In genomic region chr5:114550431-114550830, GRCm38 (mm10) we compare ENCODE assay signal across 9 mouse cellular contexts. TPM values are rescaled to one million over a fixed set of nuclear protein-coding genes. Genes with fewer than 3 reads are reported as not detected.
DNase-seq lines count a peak whose midpoint lies in the region; ATAC-seq lines count a peak whose summit lies in the region.
"Had no signal": no experiment of that assay in that cellular context is flagged by ENCODE, and none has a peak within 500 bp of the region (broad histone marks: within the 10 kb centered on the region; RNA-seq: fewer than 3 reads in every experiment).

No protein-coding gene starts in this region.

- no peaks in the 10 kb centered on the region for H3K36me3 ChIP-seq in forebrain, embryonic 13.5 days (ENCODE audit: poor library complexity, severe bottlenecking)
- H3K36me3 ChIP-seq in forebrain, embryonic 14.5 days (ENCODE audit: control insufficient read depth, insufficient read depth, low read length): no peaks in the 10 kb centered on the region
- no peaks in the 10 kb centered on the region for H3K36me3 ChIP-seq in limb, embryonic 11.5 days (ENCODE audit: control insufficient read depth, insufficient read depth, low read length)
- H3K36me3 ChIP-seq in stomach, embryonic 15.5 days: no peaks in the 10 kb centered on the region

- H3K4me3 ChIP-seq in forebrain, embryonic 13.5 days: no peak overlapping the region
- no peak overlapping the region for H3K4me3 ChIP-seq in forebrain, embryonic 14.5 days (ENCODE audit: low read depth, low read length)
- no peak overlapping the region for H3K4me3 ChIP-seq in limb, embryonic 11.5 days (ENCODE audit: low read depth, low read length)
- H3K4me3 ChIP-seq in stomach, embryonic 15.5 days (replicated peaks): no peak overlapping the region

- H3K4me2 ChIP-seq in forebrain, embryonic 13.5 days: no peak overlapping the region
- no peak overlapping the region for H3K4me2 ChIP-seq in forebrain, embryonic 14.5 days (ENCODE audit: low read length)
- no peak overlapping the region for H3K4me2 ChIP-seq in limb, embryonic 11.5 days (ENCODE audit: low read depth, severe bottlenecking)
- no peak overlapping the region for H3K4me2 ChIP-seq in stomach, embryonic 15.5 days

- no peaks in the 10 kb centered on the region for H3K27me3 ChIP-seq in forebrain, embryonic 13.5 days
- no peaks in the 10 kb centered on the region for H3K27me3 ChIP-seq in forebrain, embryonic 14.5 days (replicated peaks; ENCODE audit: control insufficient read depth, insufficient read depth, low read length)
- no peaks in the 10 kb centered on the region for H3K27me3 ChIP-seq in limb, embryonic 11.5 days (ENCODE audit: control insufficient read depth, insufficient read depth, low read length)
- H3K27me3 ChIP-seq in stomach, embryonic 15.5 days (replicated peaks): no peaks in the 10 kb centered on the region

- no peak overlapping the region for H3K27ac ChIP-seq in forebrain, embryonic 13.5 days
- H3K27ac ChIP-seq in forebrain, embryonic 14.5 days (ENCODE audit: low read depth, low read length): no peak overlapping the region
- peak overlapping the region; percentile 49 for H3K27ac ChIP-seq in limb, embryonic 11.5 days (replicated peaks; ENCODE audit: low read depth, low read length)
- H3K27ac ChIP-seq in stomach, embryonic 15.5 days: no peak overlapping the region

- H3K9ac ChIP-seq in forebrain, embryonic 13.5 days: peak overlapping the region; percentile 21; the same call in 1 of the 2 replicates
- no peak overlapping the region for H3K9ac ChIP-seq in forebrain, embryonic 14.5 days (ENCODE audit: low read length)
- no peak overlapping the region for H3K9ac ChIP-seq in limb, embryonic 11.5 days (ENCODE audit: low read length)
- no peak overlapping the region for H3K9ac ChIP-seq in stomach, embryonic 15.5 days

- H3K9me3 ChIP-seq in forebrain, embryonic 13.5 days (replicated peaks): peaks cover 2% of the 10 kb centered on the region
- H3K9me3 ChIP-seq in forebrain, embryonic 14.5 days (replicated peaks; ENCODE audit: control insufficient read depth, low read length): 0 out of 2 replicates have a peak, but pooled peaks cover 2% of the 10 kb centered on the region
- H3K9me3 ChIP-seq in limb, embryonic 11.5 days (ENCODE audit: control insufficient read depth, low read length): no peaks in the 10 kb centered on the region
- H3K9me3 ChIP-seq in stomach, embryonic 15.5 days: no peaks in the 10 kb centered on the region

- DNase-seq in forebrain, embryonic 14.5 days (ENCODE audit: low spot score): no peak
- peak; percentile 26 for DNase-seq in retina, postnatal 1 day
- DNase-seq in retina, embryonic 14.5 days (ENCODE audit: low spot score): no peak
- no peak for DNase-seq in limb, embryonic 11.5 days (ENCODE audit: low spot score)
- no peak for DNase-seq in gastrocnemius, postnatal 14 days
- no peak for DNase-seq in spleen, postnatal 36 days (ENCODE audit: low spot score in 2 of 2)
- DNase-seq: heart, adult 11 months had no signal

- no peak for ATAC-seq in forebrain, embryonic 13.5 days
- no peak for ATAC-seq in forebrain, embryonic 14.5 days
- 0 out of 2 replicates have a peak, but pooled peaks have one; percentile 40 for ATAC-seq in limb, embryonic 11.5 days (ENCODE audit: insufficient number of reproducible peaks, low FRiP score, low TSS enrichment, low read depth)
- ATAC-seq in stomach, embryonic 15.5 days (ENCODE audit: insufficient read depth, low FRiP score, low read depth): 0 out of 2 replicates have a peak, but pooled peaks have one; percentile 25

- intact Hi-C loops in gastrocnemius, postnatal 14 days (cut with DNase I; ENCODE audit: low total_unique reads): no loop called here

- peaks cover 19% of the 10 kb centered on the region for H3K4me1 ChIP-seq in forebrain, embryonic 13.5 days
- H3K4me1 ChIP-seq in forebrain, embryonic 14.5 days (ENCODE audit: control insufficient read depth, insufficient read depth, low read length): peaks cover 2% of the 10 kb centered on the region; the same call in 1 of the 2 replicates
- H3K4me1 ChIP-seq in limb, embryonic 11.5 days (ENCODE audit: control insufficient read depth, insufficient read depth, low read length): peaks cover 26% of the 10 kb centered on the region
- H3K4me1 ChIP-seq in stomach, embryonic 15.5 days: peaks cover 28% of the 10 kb centered on the region

- 37% methylated on average over 7 of the region's 7 CpGs for WGBS in forebrain, embryonic 13.5 days
- WGBS in forebrain, embryonic 14.5 days: 35% methylated on average over 7 of the region's 7 CpGs
- 31% methylated on average over 7 of the region's 7 CpGs for WGBS in limb, embryonic 11.5 days
- WGBS in stomach, embryonic 15.5 days: 35% methylated on average over 7 of the region's 7 CpGs

RNA-seq across cellular contexts. Expression of gene Fam222a, which starts 17.4 kb away (rescaled TPM):
- polyA plus RNA-seq in forebrain, embryonic 13.5 days (2015; fragmentation: Nextera tagmentation; extraction: Ambion mirVana): 4.8 and 4.9 TPM in 2 replicates
- polyA plus RNA-seq in forebrain, embryonic 14.5 days (2014; fragmentation: Nextera tagmentation; extraction: Ambion mirVana): 4.5 and 5.0 TPM in 2 replicates
- polyA plus RNA-seq in limb, embryonic 11.5 days (2014; fragmentation: Nextera tagmentation; extraction: Ambion mirVana): 2.4 and 2.5 TPM in 2 replicates
- polyA plus RNA-seq in stomach, embryonic 15.5 days (2015; fragmentation: Nextera tagmentation; extraction: Ambion mirVana): 2.9 and 3.8 TPM in 2 replicates
- under 1 TPM; 0.49 to 0.96 TPM for total RNA-seq in gastrocnemius, postnatal 14 days (2021)

Comparison
In these comparisons a context has a peak if more than half of its experiments do, and no peak if none do; other contexts are left out.
1. ATAC-seq: peak in limb, embryonic 11.5 days (single experiment) and stomach, embryonic 15.5 days (single experiment); none in forebrain, embryonic 13.5 days (single experiment) and forebrain, embryonic 14.5 days (single experiment).